Mouse (Mus musculus): ENCODE results near the gene Actr3b. TPM values are rescaled to one million over a fixed set of nuclear protein-coding genes. Genes with fewer than 3 reads are reported as not detected.

Actr3b gene
- polyA plus RNA-seq, 1 experiment = 0.34 TPM

DNA sequence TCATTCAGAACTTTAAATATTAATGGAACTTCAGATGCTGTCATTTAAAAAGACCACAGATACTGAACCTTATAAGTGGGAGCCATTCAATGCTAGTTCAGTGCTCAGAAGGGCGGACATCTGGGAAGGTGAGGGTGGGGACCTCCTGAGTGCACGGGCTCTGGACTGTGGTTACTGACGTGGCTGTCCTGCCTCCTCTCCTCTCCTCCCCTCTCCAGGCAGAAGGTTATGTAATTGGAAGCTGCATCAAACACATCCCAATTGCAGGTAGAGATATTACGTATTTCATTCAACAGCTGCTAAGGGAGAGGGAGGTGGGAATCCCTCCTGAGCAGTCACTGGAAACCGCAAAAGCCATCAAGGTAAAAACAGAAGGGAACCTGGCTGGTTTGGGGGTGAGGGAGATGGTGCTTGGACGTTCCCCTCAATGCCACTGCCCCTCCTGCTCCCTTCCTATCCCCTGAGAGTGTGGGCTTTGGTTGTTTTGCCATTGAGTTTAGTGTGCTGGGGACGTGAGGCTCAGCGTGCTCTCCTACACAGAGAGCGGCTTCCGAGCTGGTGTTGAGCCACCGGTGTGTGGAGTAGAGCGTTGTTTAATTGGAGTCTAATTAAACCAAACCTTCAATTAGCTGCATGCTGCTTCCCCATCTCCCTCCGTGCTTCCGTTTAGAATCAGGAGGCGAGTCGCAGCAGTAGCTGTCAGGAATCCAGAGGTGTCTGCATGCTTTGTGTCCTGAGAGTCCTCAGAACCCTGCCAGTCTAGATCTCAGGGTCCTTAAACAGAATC lies 69.7 kb downstream of the Actr3b start:
- no peak for TF ChIP-seq POLR2A (IDR thresholded peaks at IDR 0.05; ENCODE audit: low read depth, low read length)
- no peak for TF ChIP-seq CTCF (conservative IDR thresholded peaks at IDR 0.05; ENCODE audit: insufficient read depth, insufficient read length, low read depth, low read length)
- H3K36me3 ChIP-seq (ENCODE audit: control insufficient read depth, insufficient read depth, low read length) = no peaks in the 10 kb centered on the region
- H3K27me3 ChIP-seq (replicated peaks; ENCODE audit: control insufficient read depth, insufficient read depth, low read length) = no peaks in the 10 kb centered on the region
- WGBS = 63% methylated on average over 16 of the region's 16 CpGs
- H3K4me3 ChIP-seq (ENCODE audit: insufficient read depth, low read depth, low read length) = no peak overlapping the region
- H3K4me1 ChIP-seq (ENCODE audit: control insufficient read depth, insufficient read depth, low read length) = no peaks in the 10 kb centered on the region
- H3K27ac ChIP-seq (ENCODE audit: insufficient read depth, low read depth, low read length) = no peak overlapping the region
- no peak for DNase-seq

DNA sequence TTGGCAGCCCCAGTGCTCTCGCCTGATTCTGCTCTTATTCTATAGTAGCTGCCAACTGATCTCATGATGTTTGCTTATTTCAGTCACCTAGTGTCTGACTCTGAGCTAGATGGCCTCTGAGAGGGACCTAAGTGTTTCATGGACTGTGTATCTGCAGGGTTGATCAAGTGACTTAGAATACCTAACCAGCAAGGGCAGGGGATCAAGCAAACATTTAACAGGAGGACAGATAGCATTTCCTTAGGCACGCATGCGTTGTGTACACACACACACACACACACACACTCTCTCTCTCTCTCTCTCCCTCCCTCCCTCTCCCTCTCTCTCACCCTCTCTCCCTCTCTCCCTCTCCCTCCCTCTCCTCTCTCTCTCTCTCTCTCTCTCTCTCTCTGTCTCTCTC lies 71.0 kb downstream of the Actr3b start:
- DNase-seq = no peak
- TF ChIP-seq POLR2A (IDR thresholded peaks at IDR 0.05; ENCODE audit: low read depth, low read length) (no peak), CTCF (conservative IDR thresholded peaks at IDR 0.05; ENCODE audit: insufficient read depth, insufficient read length, low read depth, low read length) (no peak)
- Histone ChIP-seq H3K36me3 (ENCODE audit: control insufficient read depth, insufficient read depth, low read length) (no peaks in the 10 kb centered on the region), H3K4me1 (ENCODE audit: control insufficient read depth, insufficient read depth, low read length) (no peaks in the 10 kb centered on the region), H3K4me3 (ENCODE audit: insufficient read depth, low read depth, low read length) (no peak overlapping the region), H3K27ac (ENCODE audit: insufficient read depth, low read depth, low read length) (no peak overlapping the region), H3K27me3 (replicated peaks; ENCODE audit: control insufficient read depth, insufficient read depth, low read length) (no peaks in the 10 kb centered on the region)
- 54% methylated on average over 3 of the region's 3 CpGs for WGBS

GRCm38 (mm10) chr5:25831624-25832023 lies 71.8 kb downstream of the Actr3b start:
- Histone ChIP-seq H3K4me3 (ENCODE audit: insufficient read depth, low read depth, low read length) (no peak overlapping the region), H3K36me3 (ENCODE audit: control insufficient read depth, insufficient read depth, low read length) (no peaks in the 10 kb centered on the region), H3K4me1 (ENCODE audit: control insufficient read depth, insufficient read depth, low read length) (no peaks in the 10 kb centered on the region), H3K27ac (ENCODE audit: insufficient read depth, low read depth, low read length) (no peak overlapping the region), H3K27me3 (replicated peaks; ENCODE audit: control insufficient read depth, insufficient read depth, low read length) (no peaks in the 10 kb centered on the region)
- 70% methylated on average over 5 of the region's 5 CpGs for WGBS
- DNase-seq = peak; percentile 39
- TF ChIP-seq CTCF (conservative IDR thresholded peaks at IDR 0.05; ENCODE audit: insufficient read depth, insufficient read length, low read depth, low read length) (peak; percentile 68), POLR2A (IDR thresholded peaks at IDR 0.05; ENCODE audit: low read depth, low read length) (no peak)

DNA sequence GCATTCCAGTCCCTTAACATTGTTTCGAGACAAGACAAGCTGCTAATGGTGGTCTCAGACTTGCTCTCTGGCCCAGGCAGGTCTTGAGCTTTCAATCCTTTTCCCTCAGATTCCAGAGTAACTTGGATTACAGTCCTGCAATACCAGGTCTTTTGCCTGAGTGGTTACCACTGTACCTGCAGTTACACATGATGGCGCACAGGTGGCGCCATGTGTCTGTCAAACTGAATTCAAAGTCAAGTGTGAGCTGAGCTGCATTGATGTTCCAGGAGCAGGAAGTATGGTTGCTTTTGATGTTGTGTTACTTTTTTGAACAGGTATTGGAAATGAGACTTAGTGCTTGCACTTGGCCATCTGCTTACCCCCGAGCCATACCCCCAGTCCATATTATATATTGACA lies 79.6 kb downstream of the Actr3b start:
- TF ChIP-seq CTCF (conservative IDR thresholded peaks at IDR 0.05; ENCODE audit: insufficient read depth, insufficient read length, low read depth, low read length) (peak; percentile 95), POLR2A (IDR thresholded peaks at IDR 0.05; ENCODE audit: low read depth, low read length) (no peak)
- WGBS = 22% methylated on average over 4 of the region's 4 CpGs
- DNase-seq = peak; percentile 41
- H3K27ac ChIP-seq (ENCODE audit: insufficient read depth, low read depth, low read length) = no peak overlapping the region
- no peak overlapping the region for H3K4me3 ChIP-seq (ENCODE audit: insufficient read depth, low read depth, low read length)
- H3K4me1 ChIP-seq (ENCODE audit: control insufficient read depth, insufficient read depth, low read length) = no peaks in the 10 kb centered on the region
- no peaks in the 10 kb centered on the region for H3K27me3 ChIP-seq (replicated peaks; ENCODE audit: control insufficient read depth, insufficient read depth, low read length)
- H3K36me3 ChIP-seq (ENCODE audit: control insufficient read depth, insufficient read depth, low read length) = no peaks in the 10 kb centered on the region

GRCm38 (mm10) chr5:25846558-25846957 lies 86.8 kb downstream of the Actr3b start:
- Histone ChIP-seq H3K27me3 (replicated peaks; ENCODE audit: control insufficient read depth, insufficient read depth, low read length) (no peaks in the 10 kb centered on the region), H3K36me3 (ENCODE audit: control insufficient read depth, insufficient read depth, low read length) (no peaks in the 10 kb centered on the region), H3K27ac (ENCODE audit: insufficient read depth, low read depth, low read length) (no peak overlapping the region), H3K4me3 (ENCODE audit: insufficient read depth, low read depth, low read length) (no peak overlapping the region), H3K4me1 (ENCODE audit: control insufficient read depth, insufficient read depth, low read length) (no peaks in the 10 kb centered on the region)
- 91% methylated on average over 6 of the region's 6 CpGs for WGBS
- TF ChIP-seq POLR2A (IDR thresholded peaks at IDR 0.05; ENCODE audit: low read depth, low read length) (no peak), CTCF (conservative IDR thresholded peaks at IDR 0.05; ENCODE audit: insufficient read depth, insufficient read length, low read depth, low read length) (no peak)
- no peak for DNase-seq

DNA sequence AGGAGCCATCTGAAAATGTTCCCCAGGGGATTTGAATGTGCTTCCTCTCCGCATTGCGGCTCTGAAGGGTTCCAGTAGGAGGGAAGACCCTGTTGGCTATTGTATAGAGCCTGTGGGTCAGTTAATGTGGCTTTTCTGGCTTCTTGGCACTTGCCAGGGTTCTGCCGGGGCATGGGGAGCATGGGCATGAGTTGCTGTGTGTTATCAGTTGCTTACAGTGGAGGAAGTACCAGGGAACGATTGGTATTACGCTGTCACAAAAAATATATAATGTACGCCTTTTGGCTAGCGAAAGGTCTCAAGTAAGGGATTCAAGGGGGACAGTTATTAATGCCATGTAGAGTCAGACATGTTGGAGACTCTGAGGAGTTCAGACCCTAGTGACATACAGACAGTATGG lies 87.4 kb downstream of the Actr3b start:
- 88% methylated on average over 7 of the region's 7 CpGs for WGBS
- DNase-seq = no peak
- Histone ChIP-seq H3K27me3 (replicated peaks; ENCODE audit: control insufficient read depth, insufficient read depth, low read length) (no peaks in the 10 kb centered on the region), H3K4me3 (ENCODE audit: insufficient read depth, low read depth, low read length) (no peak overlapping the region), H3K27ac (ENCODE audit: insufficient read depth, low read depth, low read length) (no peak overlapping the region), H3K4me1 (ENCODE audit: control insufficient read depth, insufficient read depth, low read length) (no peaks in the 10 kb centered on the region), H3K36me3 (ENCODE audit: control insufficient read depth, insufficient read depth, low read length) (no peaks in the 10 kb centered on the region)
- TF ChIP-seq CTCF (conservative IDR thresholded peaks at IDR 0.05; ENCODE audit: insufficient read depth, insufficient read length, low read depth, low read length) (no peak), POLR2A (IDR thresholded peaks at IDR 0.05; ENCODE audit: low read depth, low read length) (no peak)

- WGBS = 50% methylated on average over 9 of the region's 9 CpGs
These were observed 88.3 kb downstream of the Actr3b start for GRCm38 (mm10) chr5:25848058-25848457.

More at GRCm38 (mm10) chr5:25848058-25848457, 88.3 kb downstream of the Actr3b start:
- peak; percentile 4 for DNase-seq
- TF ChIP-seq POLR2A (IDR thresholded peaks at IDR 0.05; ENCODE audit: low read depth, low read length) (no peak), CTCF (conservative IDR thresholded peaks at IDR 0.05; ENCODE audit: insufficient read depth, insufficient read length, low read depth, low read length) (peak; percentile 50)
- no peaks in the 10 kb centered on the region for H3K36me3 ChIP-seq (ENCODE audit: control insufficient read depth, insufficient read depth, low read length)
- no peak overlapping the region for H3K27ac ChIP-seq (ENCODE audit: insufficient read depth, low read depth, low read length)
- no peaks in the 10 kb centered on the region for H3K27me3 ChIP-seq (replicated peaks; ENCODE audit: control insufficient read depth, insufficient read depth, low read length)
- H3K4me1 ChIP-seq (ENCODE audit: control insufficient read depth, insufficient read depth, low read length) = no peaks in the 10 kb centered on the region
- H3K4me3 ChIP-seq (ENCODE audit: insufficient read depth, low read depth, low read length) = no peak overlapping the region

All from kidney, adult 2 months (tissue).